ENCODE assay signal across 16 mouse cellular contexts in genomic region chr12:100819965-100820364, GRCm38 (mm10). TPM values are rescaled to one million over a fixed set of nuclear protein-coding genes. Genes with fewer than 3 reads are reported as not detected.
DNase-seq lines count a peak whose midpoint lies in the region; ATAC-seq and TF ChIP-seq lines count a peak whose summit lies in the region.
"Had no signal": no experiment of that assay in that cellular context is flagged by ENCODE, and none has a peak within 500 bp of the region (broad histone marks: within the 10 kb centered on the region; RNA-seq: fewer than 3 reads in every experiment).

No protein-coding gene starts in this region.

- H3K9me3 ChIP-seq in heart, embryonic 11.5 days (replicated peaks; ENCODE audit: control insufficient read depth, low read length): no peaks in the 10 kb centered on the region
- no peaks in the 10 kb centered on the region for H3K9me3 ChIP-seq in embryonic facial prominence, embryonic 10.5 days
- no peaks in the 10 kb centered on the region for H3K9me3 ChIP-seq in heart, embryonic 10.5 days
- H3K9me3 ChIP-seq in lung, postnatal 0 days (ENCODE audit: low read length): no peaks in the 10 kb centered on the region
- H3K9me3 ChIP-seq: embryonic facial prominence, embryonic 15.5 days; liver, embryonic 13.5 days; megakaryocyte, embryonic 14.5 days; stomach, embryonic 15.5 days had no signal

- ATAC-seq in heart, embryonic 11.5 days (replicated peaks; ENCODE audit: insufficient number of reproducible peaks, low FRiP score, low TSS enrichment): no peak
- peak; percentile 52; the same call in 1 of the 2 replicates for ATAC-seq in megakaryocyte progenitor cell, adult 5-6 weeks (replicated peaks; ENCODE audit: poor library complexity)
- ATAC-seq in lung, postnatal 0 days: no peak
- ATAC-seq: forebrain, postnatal 0 days had no signal

- H3K9ac ChIP-seq in heart, embryonic 11.5 days (ENCODE audit: low read depth, low read length): no peak overlapping the region
- no peak overlapping the region for H3K9ac ChIP-seq in lung, postnatal 0 days (replicated peaks; ENCODE audit: low read depth)
- H3K9ac ChIP-seq: embryonic facial prominence, embryonic 15.5 days; forebrain, postnatal 0 days; liver, embryonic 13.5 days; stomach, embryonic 15.5 days had no signal

- H3K36me3 ChIP-seq in heart, embryonic 11.5 days (ENCODE audit: control insufficient read depth, insufficient read depth, low read length): no peaks in the 10 kb centered on the region
- H3K36me3 ChIP-seq in embryonic facial prominence, embryonic 10.5 days (replicated peaks): no peaks in the 10 kb centered on the region
- H3K36me3 ChIP-seq in heart, embryonic 10.5 days: no peaks in the 10 kb centered on the region
- H3K36me3 ChIP-seq in lung, postnatal 0 days (ENCODE audit: insufficient read depth, low read length): no peaks in the 10 kb centered on the region
- H3K36me3 ChIP-seq: embryonic facial prominence, embryonic 15.5 days; liver, embryonic 13.5 days; stomach, embryonic 15.5 days had no signal

- no peaks in the 10 kb centered on the region for H3K4me1 ChIP-seq in heart, embryonic 11.5 days (ENCODE audit: control insufficient read depth, insufficient read depth, low read length)
- H3K4me1 ChIP-seq in embryonic facial prominence, embryonic 10.5 days: no peaks in the 10 kb centered on the region
- no peaks in the 10 kb centered on the region for H3K4me1 ChIP-seq in heart, embryonic 10.5 days
- no peaks in the 10 kb centered on the region for H3K4me1 ChIP-seq in lung, postnatal 0 days (ENCODE audit: insufficient read depth, low read depth, low read length)
- H3K4me1 ChIP-seq: embryonic facial prominence, embryonic 15.5 days; liver, embryonic 13.5 days; megakaryocyte, embryonic 14.5 days; stomach, embryonic 15.5 days had no signal

- no peak overlapping the region for H3K4me3 ChIP-seq in heart, embryonic 11.5 days (ENCODE audit: low read depth, low read length)
- no peak overlapping the region for H3K4me3 ChIP-seq in embryonic facial prominence, embryonic 10.5 days
- no peak overlapping the region for H3K4me3 ChIP-seq in heart, embryonic 10.5 days
- no peak overlapping the region for H3K4me3 ChIP-seq in lung, postnatal 0 days (ENCODE audit: low read depth, low read length)
- H3K4me3 ChIP-seq: embryonic facial prominence, embryonic 15.5 days; liver, embryonic 13.5 days; megakaryocyte, embryonic 14.5 days; stomach, embryonic 15.5 days had no signal

- no peak for TF ChIP-seq CTCF in lung, postnatal 0 days (IDR thresholded peaks at IDR 0.05)

- no peak overlapping the region for H3K4me2 ChIP-seq in heart, embryonic 11.5 days
- H3K4me2 ChIP-seq in lung, postnatal 0 days (replicated peaks; ENCODE audit: low read depth, low read length): no peak overlapping the region
- H3K4me2 ChIP-seq: embryonic facial prominence, embryonic 15.5 days; liver, embryonic 13.5 days; stomach, embryonic 15.5 days had no signal

- no peak overlapping the region for H3K27ac ChIP-seq in heart, embryonic 11.5 days (ENCODE audit: low read depth, low read length)
- no peak overlapping the region for H3K27ac ChIP-seq in embryonic facial prominence, embryonic 10.5 days (replicated peaks)
- H3K27ac ChIP-seq in heart, embryonic 10.5 days: no peak overlapping the region
- no peak overlapping the region for H3K27ac ChIP-seq in lung, postnatal 0 days (ENCODE audit: low read length)
- H3K27ac ChIP-seq: embryonic facial prominence, embryonic 15.5 days; liver, embryonic 13.5 days; stomach, embryonic 15.5 days had no signal

- no peaks in the 10 kb centered on the region for H3K27me3 ChIP-seq in heart, embryonic 11.5 days (ENCODE audit: control insufficient read depth, insufficient read depth, low read length)
- H3K27me3 ChIP-seq in embryonic facial prominence, embryonic 10.5 days (replicated peaks; ENCODE audit: low read depth, poor library complexity, severe bottlenecking): no peaks in the 10 kb centered on the region
- H3K27me3 ChIP-seq in heart, embryonic 10.5 days (ENCODE audit: insufficient read depth, poor library complexity, severe bottlenecking): no peaks in the 10 kb centered on the region
- no peaks in the 10 kb centered on the region for H3K27me3 ChIP-seq in lung, postnatal 0 days (replicated peaks; ENCODE audit: insufficient read depth, low read length)
- H3K27me3 ChIP-seq: embryonic facial prominence, embryonic 15.5 days; liver, embryonic 13.5 days; stomach, embryonic 15.5 days had no signal

- TF ChIP-seq EP300 in lung, postnatal 0 days (IDR thresholded peaks at IDR 0.05): no peak

- peak; percentile 98 for DNase-seq in heart, adult 11 months
- DNase-seq in embryonic facial prominence, embryonic 10.5 days (ENCODE audit: low spot score): peak; percentile 11
- peak; percentile 54 for DNase-seq in heart, embryonic 10.5 days (ENCODE audit: low spot score)
- DNase-seq in Muller cell, postnatal 12 days (ENCODE audit: inconsistent ontology term): no peak
- DNase-seq in lung, postnatal 0 days (ENCODE audit: low spot score): no peak
- no peak for DNase-seq in cerebellum, adult 11-12 months
- DNase-seq: cerebellum, adult 9-10 months; forebrain, postnatal 0 days; kidney, postnatal 14 days; layer of hippocampus, postnatal 36 days; liver, embryonic 13.5 days had no signal

RNA-seq across cellular contexts. Expression of gene Dglucy, which starts 41.1 kb away (rescaled TPM):
- 1.6 and 2.0 TPM in 2 replicates for polyA plus RNA-seq in heart, embryonic 11.5 days (2014; fragmentation: Nextera tagmentation; extraction: Ambion mirVana)
- 0.24 TPM in 1 of 2 replicates, not detected in the other for polyA plus RNA-seq in embryonic facial prominence, embryonic 10.5 days (2016; fragmentation: Nextera tagmentation; extraction: Ambion mirVana)
- 0.49 and 1.8 TPM in 2 replicates for polyA plus RNA-seq in heart, embryonic 10.5 days (2016; fragmentation: Nextera tagmentation; extraction: Ambion mirVana)
- 12.5 and 15.1 TPM in 2 replicates for total RNA-seq in megakaryocyte progenitor cell, adult 5-6 weeks (2015)
- total RNA-seq in megakaryocyte progenitor cell, adult 5-6 weeks (2017): 13.1 and 15.3 TPM in 2 replicates
- 2.1 and 3.3 TPM in 2 replicates for polyA plus RNA-seq in lung, postnatal 0 days (2015; fragmentation: Nextera tagmentation; extraction: Ambion mirVana)

Comparison
In these comparisons a context has a peak if more than half of its experiments do, and no peak if none do; other contexts are left out.
1. DNase-seq: peak in heart, adult 11 months (single experiment), embryonic facial prominence, embryonic 10.5 days (single experiment) and heart, embryonic 10.5 days (single experiment); none in Muller cell, postnatal 12 days (single experiment), lung, postnatal 0 days (single experiment) and cerebellum, adult 11-12 months (single experiment).